Mouse (Mus musculus): Measurements from ENCODE around the gene Zdhhc17. TPM values are rescaled to one million over a fixed set of nuclear protein-coding genes. Genes with fewer than 3 reads are reported as not detected.

Zdhhc17 gene
- polyA plus RNA-seq, 1 experiment, result 33.1 TPM

DNA sequence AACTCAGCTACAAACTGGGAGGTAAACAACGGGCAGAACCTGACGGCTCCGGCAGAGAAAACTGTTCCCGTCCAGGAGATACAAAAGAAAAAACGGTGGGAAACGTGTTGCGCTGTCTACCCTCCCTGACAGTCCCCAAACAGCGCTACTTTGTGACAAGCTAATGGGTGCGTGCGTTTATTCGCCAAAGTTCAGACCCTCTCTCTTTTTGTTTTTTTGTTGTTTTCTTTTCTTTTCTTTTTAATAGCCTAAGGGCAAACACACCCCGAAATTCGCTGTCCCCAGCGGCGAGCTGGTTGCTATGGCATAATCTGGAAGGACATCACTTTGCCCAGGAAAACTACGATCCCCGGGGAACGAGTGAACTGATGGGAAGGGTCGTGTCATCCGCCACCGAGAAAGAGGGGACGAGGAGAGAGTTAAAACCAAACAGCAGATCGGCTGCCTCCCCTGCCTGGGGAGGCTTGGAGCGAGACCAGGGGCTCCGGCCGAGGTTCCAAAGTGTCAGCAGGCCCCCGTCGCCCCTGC is 763 bp downstream of the Zdhhc17 start:
- no peaks in the 10 kb centered on the region for H3K27me3 ChIP-seq (ENCODE audit: control insufficient read depth, insufficient read depth, low read length)
- WGBS, result under 1% methylated on average over 28 of the region's 28 CpGs
- DNase-seq, result no peak
- H3K27ac ChIP-seq (ENCODE audit: control insufficient read depth, insufficient read depth, low read length), result 0 out of 2 replicates have a peak overlapping the region, but pooled peaks have one; percentile 2
- peak overlapping the region; percentile 80 for H3K4me3 ChIP-seq (ENCODE audit: control insufficient read depth, insufficient read depth, low read length)
- H3K36me3 ChIP-seq (ENCODE audit: control insufficient read depth, insufficient read depth, low read length), result no peaks in the 10 kb centered on the region
- H3K4me1 ChIP-seq (replicated peaks; ENCODE audit: control insufficient read depth, insufficient read depth, low read length), result no peaks in the 10 kb centered on the region
- no peak for TF ChIP-seq POLR2A (IDR thresholded peaks at IDR 0.05; ENCODE audit: control insufficient read depth, extremely low read depth, insufficient read depth, low read length, poor library complexity)
- TF ChIP-seq CTCF (IDR thresholded peaks at IDR 0.05; ENCODE audit: borderline replicate concordance, control insufficient read depth, extremely low read depth, insufficient read depth, low read length, poor library complexity), result no peak

DNA sequence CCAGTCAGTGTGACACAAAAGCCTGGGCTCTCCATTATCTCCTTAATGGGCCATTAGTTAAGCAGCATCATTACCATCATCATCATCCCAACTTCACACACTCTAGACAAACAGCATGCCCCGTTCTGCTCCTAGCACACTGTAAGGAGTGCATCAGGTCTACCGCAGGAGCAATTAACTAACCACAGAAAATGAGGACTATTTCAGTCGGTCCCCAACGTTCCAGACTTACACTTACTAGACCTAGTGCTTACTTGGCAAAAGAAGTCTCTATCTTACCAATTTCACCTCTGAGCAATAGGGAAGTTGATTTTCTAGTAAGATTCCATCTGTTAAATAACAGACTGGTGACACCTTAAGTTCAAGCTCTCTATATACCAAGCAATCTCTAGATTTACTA is 2.3 kb downstream of the Zdhhc17 start:
- no peak for DNase-seq
- 58% methylated on average over 4 of the region's 4 CpGs for WGBS
- TF ChIP-seq CTCF (IDR thresholded peaks at IDR 0.05; ENCODE audit: borderline replicate concordance, control insufficient read depth, extremely low read depth, insufficient read depth, low read length, poor library complexity) (no peak), POLR2A (IDR thresholded peaks at IDR 0.05; ENCODE audit: control insufficient read depth, extremely low read depth, insufficient read depth, low read length, poor library complexity) (no peak)
- H3K4me3 ChIP-seq (ENCODE audit: control insufficient read depth, insufficient read depth, low read length), result no peak overlapping the region
- no peak overlapping the region for H3K27ac ChIP-seq (ENCODE audit: control insufficient read depth, insufficient read depth, low read length)
- H3K36me3 ChIP-seq (ENCODE audit: control insufficient read depth, insufficient read depth, low read length), result no peaks in the 10 kb centered on the region
- no peaks in the 10 kb centered on the region for H3K4me1 ChIP-seq (replicated peaks; ENCODE audit: control insufficient read depth, insufficient read depth, low read length)
- no peaks in the 10 kb centered on the region for H3K27me3 ChIP-seq (ENCODE audit: control insufficient read depth, insufficient read depth, low read length)

DNA sequence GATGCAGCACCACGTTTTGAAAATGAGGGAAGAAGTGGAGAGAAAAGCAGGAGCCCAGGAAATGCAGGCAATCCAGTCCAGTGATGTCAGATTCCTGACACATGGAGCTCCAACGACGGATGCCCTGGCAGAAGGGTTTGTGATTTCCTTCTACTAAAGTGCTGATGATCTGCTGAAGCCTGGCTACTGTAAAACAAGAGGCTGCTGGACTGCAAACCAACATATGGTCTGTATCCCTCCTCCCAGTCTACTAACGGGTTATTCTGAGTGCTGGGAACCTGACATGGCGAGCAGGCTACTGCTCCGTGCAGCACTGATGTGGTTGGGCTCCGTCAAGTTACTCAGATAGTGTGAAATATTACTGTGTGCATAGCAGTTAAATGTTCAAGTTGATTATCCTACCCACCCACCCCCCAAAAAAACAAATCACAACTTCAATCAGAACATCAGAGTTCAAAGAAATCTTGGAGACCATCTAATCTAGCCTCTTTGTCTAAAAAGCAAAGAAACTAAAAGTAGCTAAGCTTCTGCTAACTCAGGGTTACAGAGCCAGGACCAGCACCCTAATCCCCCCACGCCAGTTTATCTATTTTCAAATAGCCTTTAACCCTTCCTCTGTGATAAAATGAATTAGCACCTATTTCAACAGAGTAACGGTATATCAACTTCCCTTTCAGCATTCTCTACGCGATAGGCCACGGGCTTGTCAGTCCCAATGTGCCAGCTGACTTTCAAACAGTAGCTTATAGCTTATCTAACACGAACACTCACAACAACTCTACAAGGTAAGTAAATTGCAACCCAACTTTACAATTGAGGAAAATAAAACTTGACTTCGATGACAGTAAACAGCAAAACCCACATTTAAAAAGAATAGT is 4.1 kb downstream of the Zdhhc17 start:
- H3K36me3 ChIP-seq (ENCODE audit: control insufficient read depth, insufficient read depth, low read length), result no peaks in the 10 kb centered on the region
- 82% methylated on average over 14 of the region's 14 CpGs for WGBS
- no peak for DNase-seq
- no peaks in the 10 kb centered on the region for H3K27me3 ChIP-seq (ENCODE audit: control insufficient read depth, insufficient read depth, low read length)
- no peak overlapping the region for H3K4me3 ChIP-seq (ENCODE audit: control insufficient read depth, insufficient read depth, low read length)
- no peak overlapping the region for H3K27ac ChIP-seq (ENCODE audit: control insufficient read depth, insufficient read depth, low read length)
- no peaks in the 10 kb centered on the region for H3K4me1 ChIP-seq (replicated peaks; ENCODE audit: control insufficient read depth, insufficient read depth, low read length)
- TF ChIP-seq CTCF (IDR thresholded peaks at IDR 0.05; ENCODE audit: borderline replicate concordance, control insufficient read depth, extremely low read depth, insufficient read depth, low read length, poor library complexity), result no peak
- no peak for TF ChIP-seq POLR2A (IDR thresholded peaks at IDR 0.05; ENCODE audit: control insufficient read depth, extremely low read depth, insufficient read depth, low read length, poor library complexity)

DNA sequence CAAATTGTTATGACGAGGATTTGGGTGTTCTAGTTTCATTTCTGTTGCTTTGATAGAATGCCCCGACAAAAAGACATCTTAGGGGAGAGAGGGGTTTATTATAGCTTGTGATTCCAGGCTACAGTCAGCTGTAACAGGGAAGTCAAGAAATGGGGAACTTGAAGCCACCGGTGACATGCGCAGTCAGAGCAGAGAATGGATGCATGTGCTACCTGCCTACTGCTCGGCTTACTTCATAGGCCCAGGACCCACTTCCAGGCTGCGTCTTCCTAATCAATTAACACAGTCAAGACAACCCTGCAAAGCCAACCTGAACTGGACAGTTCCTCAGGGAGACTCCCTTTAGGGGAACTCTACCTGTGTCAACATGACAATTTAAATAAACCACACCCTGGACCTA is 5.7 kb downstream of the Zdhhc17 start:
- 51% methylated on average over 6 of the region's 6 CpGs for WGBS
- no peak overlapping the region for H3K4me3 ChIP-seq (ENCODE audit: control insufficient read depth, insufficient read depth, low read length)
- H3K4me1 ChIP-seq (replicated peaks; ENCODE audit: control insufficient read depth, insufficient read depth, low read length), result no peaks in the 10 kb centered on the region
- no peaks in the 10 kb centered on the region for H3K27me3 ChIP-seq (ENCODE audit: control insufficient read depth, insufficient read depth, low read length)
- no peak for DNase-seq
- no peak overlapping the region for H3K27ac ChIP-seq (ENCODE audit: control insufficient read depth, insufficient read depth, low read length)
- TF ChIP-seq POLR2A (IDR thresholded peaks at IDR 0.05; ENCODE audit: control insufficient read depth, extremely low read depth, insufficient read depth, low read length, poor library complexity) (no peak), CTCF (IDR thresholded peaks at IDR 0.05; ENCODE audit: borderline replicate concordance, control insufficient read depth, extremely low read depth, insufficient read depth, low read length, poor library complexity) (no peak)
- no peaks in the 10 kb centered on the region for H3K36me3 ChIP-seq (ENCODE audit: control insufficient read depth, insufficient read depth, low read length)

DNA sequence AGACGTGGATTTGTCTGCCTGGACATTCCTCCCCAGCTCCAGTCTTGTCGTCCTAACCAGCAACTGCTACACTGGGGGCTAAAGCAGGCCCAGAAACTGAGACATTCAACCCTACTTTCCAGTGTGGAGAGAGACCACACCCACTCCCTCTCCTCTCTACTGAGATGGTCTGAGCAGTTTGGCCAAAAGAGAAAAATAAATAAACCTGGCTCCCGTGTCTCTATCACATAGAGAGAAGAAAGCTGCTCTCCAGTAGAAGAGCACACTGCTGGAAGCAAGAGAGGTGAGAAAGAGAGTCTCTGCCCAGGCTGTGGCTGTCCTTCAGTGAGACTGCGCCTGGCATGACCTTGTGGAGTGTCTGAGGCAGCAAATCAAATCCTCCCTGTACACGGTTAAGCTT is 10.7 kb downstream of the Zdhhc17 start:
- Histone ChIP-seq H3K27ac (ENCODE audit: control insufficient read depth, insufficient read depth, low read length) (no peak overlapping the region), H3K36me3 (ENCODE audit: control insufficient read depth, insufficient read depth, low read length) (no peaks in the 10 kb centered on the region), H3K27me3 (ENCODE audit: control insufficient read depth, insufficient read depth, low read length) (no peaks in the 10 kb centered on the region), H3K4me3 (ENCODE audit: control insufficient read depth, insufficient read depth, low read length) (no peak overlapping the region), H3K4me1 (replicated peaks; ENCODE audit: control insufficient read depth, insufficient read depth, low read length) (no peaks in the 10 kb centered on the region)
- WGBS, result 93% methylated on average over 5 of the region's 5 CpGs
- no peak for DNase-seq
- TF ChIP-seq POLR2A (IDR thresholded peaks at IDR 0.05; ENCODE audit: control insufficient read depth, extremely low read depth, insufficient read depth, low read length, poor library complexity) (no peak), CTCF (IDR thresholded peaks at IDR 0.05; ENCODE audit: borderline replicate concordance, control insufficient read depth, extremely low read depth, insufficient read depth, low read length, poor library complexity) (no peak)

DNA sequence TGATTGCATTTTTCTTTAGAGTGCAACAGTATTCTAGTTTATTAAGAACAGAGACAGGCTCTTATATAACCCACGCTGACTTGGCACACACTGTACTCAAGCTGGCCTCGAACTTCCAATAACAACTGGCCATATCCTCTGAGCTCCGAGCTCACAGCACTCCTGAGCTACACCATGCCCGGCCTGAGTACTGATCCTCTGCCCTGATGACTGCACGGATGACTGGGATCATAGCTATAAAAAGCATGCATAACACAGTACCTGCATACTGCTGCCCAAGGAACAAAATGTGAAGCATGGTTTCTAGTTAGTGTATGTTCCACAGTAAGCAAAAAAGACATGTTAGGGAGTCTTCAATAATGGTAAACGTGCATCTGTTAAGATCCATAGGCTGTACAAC is 12.8 kb downstream of the Zdhhc17 start:
- H3K36me3 ChIP-seq (ENCODE audit: control insufficient read depth, insufficient read depth, low read length), result no peaks in the 10 kb centered on the region
- H3K4me3 ChIP-seq (ENCODE audit: control insufficient read depth, insufficient read depth, low read length), result no peak overlapping the region
- no peak for DNase-seq
- H3K27ac ChIP-seq (ENCODE audit: control insufficient read depth, insufficient read depth, low read length), result no peak overlapping the region
- no peaks in the 10 kb centered on the region for H3K4me1 ChIP-seq (replicated peaks; ENCODE audit: control insufficient read depth, insufficient read depth, low read length)
- TF ChIP-seq POLR2A (IDR thresholded peaks at IDR 0.05; ENCODE audit: control insufficient read depth, extremely low read depth, insufficient read depth, low read length, poor library complexity) (no peak), CTCF (IDR thresholded peaks at IDR 0.05; ENCODE audit: borderline replicate concordance, control insufficient read depth, extremely low read depth, insufficient read depth, low read length, poor library complexity) (no peak)
- WGBS, result 94% methylated on average over 6 of the region's 6 CpGs
- no peaks in the 10 kb centered on the region for H3K27me3 ChIP-seq (ENCODE audit: control insufficient read depth, insufficient read depth, low read length)
